Mouse (Mus musculus): ENCODE measurements at regions not wholly inside any gene's neighbourhood (a gene's known extent, or its start where the extent isn't known, plus 50 kb on each side); places are given as distances from the start of the nearest gene placed in this dataset.

DNA sequence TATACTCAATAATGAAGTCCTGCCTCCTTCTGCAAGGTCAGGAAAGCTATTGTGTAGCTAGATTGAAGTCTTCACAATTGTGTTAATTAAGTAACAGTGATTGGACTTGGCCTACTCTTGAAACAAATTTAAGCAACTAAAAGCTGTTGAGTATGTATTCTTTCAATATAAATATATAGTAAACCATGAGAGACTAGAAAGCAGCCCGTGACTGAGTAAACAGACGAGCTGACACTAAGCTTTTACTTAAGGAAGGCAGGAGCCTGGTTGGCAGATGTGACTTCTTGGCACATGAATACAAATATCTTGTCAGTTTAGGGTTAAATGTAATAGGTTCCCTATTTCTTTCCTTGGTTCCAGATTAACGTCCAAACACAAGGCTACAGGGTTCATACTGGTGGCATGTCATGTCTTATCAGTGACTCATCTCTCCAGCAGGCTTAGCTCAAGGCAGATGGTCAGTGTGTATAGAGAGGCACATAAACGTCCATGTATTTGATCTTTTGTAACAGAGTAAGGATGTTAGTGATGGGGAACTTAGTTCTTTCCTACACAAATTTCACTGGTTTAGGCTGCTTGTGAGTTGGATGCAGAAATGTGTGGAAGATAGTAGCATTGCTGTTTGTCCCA, 184.7 kb downstream of the Etaa1 start:
- no peak overlapping the region for H3K4me2 ChIP-seq
- H3K4me3 ChIP-seq (ENCODE audit: low read depth, low read length) = no peak overlapping the region
- H3K27me3 ChIP-seq (ENCODE audit: control insufficient read depth, insufficient read depth, low read length) = no peaks in the 10 kb centered on the region
- H3K9ac ChIP-seq (ENCODE audit: low read depth, low read length) = no peak overlapping the region
- H3K9me3 ChIP-seq (replicated peaks; ENCODE audit: control insufficient read depth, low read length) = no peaks in the 10 kb centered on the region
- no peak for ATAC-seq (replicated peaks; ENCODE audit: insufficient number of reproducible peaks, low FRiP score, low TSS enrichment)
- WGBS (ENCODE audit: insufficient replicate concordance) = 47% methylated on average over 4 of the region's 4 CpGs
- peaks cover 5% of the 10 kb centered on the region; the same call in 1 of the 2 replicates for H3K4me1 ChIP-seq (ENCODE audit: control insufficient read depth, insufficient read depth, low read length)
- no peaks in the 10 kb centered on the region for H3K36me3 ChIP-seq (ENCODE audit: control insufficient read depth, insufficient read depth, low read length)
- H3K27ac ChIP-seq (ENCODE audit: low read depth, low read length) = no peak overlapping the region

DNA sequence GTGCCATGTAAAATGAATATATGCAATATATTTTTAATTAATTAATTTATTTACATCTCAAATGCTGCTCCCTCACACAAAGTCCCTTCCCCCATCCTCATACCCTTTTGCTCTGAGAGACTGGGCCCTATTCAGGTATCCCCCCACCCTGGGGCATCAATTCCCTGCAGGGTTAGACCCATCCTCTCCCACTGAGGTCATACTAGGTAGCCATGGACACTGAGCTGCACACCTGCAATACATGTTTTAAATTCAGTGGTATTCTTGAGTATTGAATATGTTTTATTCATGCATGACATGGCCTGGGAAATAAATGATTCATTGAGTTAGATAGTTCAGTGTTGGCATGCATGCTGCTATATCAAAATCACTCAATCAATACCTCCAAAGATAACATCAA, 156.0 kb downstream of the Etaa1 start:
- no peak for ATAC-seq (replicated peaks; ENCODE audit: insufficient number of reproducible peaks, low FRiP score, low TSS enrichment)
- H3K36me3 ChIP-seq (ENCODE audit: control insufficient read depth, insufficient read depth, low read length) = no peaks in the 10 kb centered on the region
- no peak overlapping the region for H3K9ac ChIP-seq (ENCODE audit: low read depth, low read length)
- no peaks in the 10 kb centered on the region for H3K9me3 ChIP-seq (replicated peaks; ENCODE audit: control insufficient read depth, low read length)
- no peak overlapping the region for H3K27ac ChIP-seq (ENCODE audit: low read depth, low read length)
- H3K4me3 ChIP-seq (ENCODE audit: low read depth, low read length) = no peak overlapping the region
- no peaks in the 10 kb centered on the region for H3K27me3 ChIP-seq (ENCODE audit: control insufficient read depth, insufficient read depth, low read length)
- no peak overlapping the region for H3K4me2 ChIP-seq
- H3K4me1 ChIP-seq (ENCODE audit: control insufficient read depth, insufficient read depth, low read length) = no peaks in the 10 kb centered on the region

DNA sequence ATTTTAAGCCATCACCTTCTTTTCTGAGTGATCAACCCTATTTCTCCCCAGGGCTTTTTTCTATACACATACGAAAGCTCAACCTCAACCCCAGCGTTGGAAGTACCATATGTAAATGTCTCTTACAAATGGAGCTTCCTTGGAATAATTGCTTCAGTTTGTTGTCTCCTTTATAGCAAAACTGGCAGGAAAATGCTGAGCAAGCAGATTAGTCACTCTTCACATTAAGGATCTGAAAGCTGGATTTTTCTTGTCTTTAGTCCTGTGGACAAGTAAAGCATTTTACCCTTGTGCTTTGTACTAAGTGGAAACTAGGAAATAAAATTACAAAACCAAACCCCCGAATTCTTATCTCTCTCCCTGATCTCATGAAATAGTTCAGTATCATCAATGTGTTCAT, 145.8 kb downstream of the Etaa1 start:
- 82% methylated on average over 3 of the region's 3 CpGs for WGBS (ENCODE audit: insufficient replicate concordance)
- H3K27ac ChIP-seq (ENCODE audit: low read depth, low read length) = no peak overlapping the region
- no peak overlapping the region for H3K4me2 ChIP-seq

DNA sequence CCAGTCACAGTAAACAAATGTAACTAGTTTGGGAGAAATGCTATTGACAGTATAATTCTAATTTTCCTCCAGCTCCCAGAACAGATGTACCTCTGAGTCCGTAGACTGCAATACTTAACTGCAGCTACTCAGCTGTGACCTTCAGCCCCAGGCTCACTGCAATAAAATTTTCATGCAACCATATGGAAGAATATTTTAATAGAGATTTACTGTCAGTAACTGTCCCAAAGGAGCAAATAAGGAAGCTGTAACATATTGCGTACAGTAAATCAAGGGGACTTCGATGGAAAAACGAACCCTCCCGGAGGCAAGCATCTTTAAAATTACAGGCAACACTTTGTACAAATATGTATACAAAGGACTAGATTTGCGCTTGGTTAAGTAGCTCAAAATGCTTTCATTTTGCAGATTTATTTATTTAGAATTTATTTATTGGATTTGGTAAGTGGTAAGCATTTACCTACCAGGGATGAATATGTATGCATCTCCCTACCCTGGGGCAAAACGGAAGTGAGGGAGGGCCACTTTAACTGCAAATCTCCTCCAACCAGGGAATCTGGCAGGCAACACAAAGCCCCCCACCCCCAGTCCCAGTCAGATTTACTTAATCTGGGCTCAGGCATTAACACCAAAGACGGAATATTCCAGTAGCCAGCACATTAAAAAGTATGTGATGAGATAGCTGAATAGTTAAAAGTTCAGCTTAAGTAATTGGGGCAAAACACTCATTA, 141.7 kb downstream of the Etaa1 start:
- no peak for ATAC-seq (replicated peaks; ENCODE audit: insufficient number of reproducible peaks, low FRiP score, low TSS enrichment)
- no peaks in the 10 kb centered on the region for H3K27me3 ChIP-seq (ENCODE audit: control insufficient read depth, insufficient read depth, low read length)
- 78% methylated on average over 8 of the region's 8 CpGs for WGBS (ENCODE audit: insufficient replicate concordance)
- no peaks in the 10 kb centered on the region for H3K4me1 ChIP-seq (ENCODE audit: control insufficient read depth, insufficient read depth, low read length)
- H3K36me3 ChIP-seq (ENCODE audit: control insufficient read depth, insufficient read depth, low read length) = no peaks in the 10 kb centered on the region
- H3K27ac ChIP-seq (ENCODE audit: low read depth, low read length) = no peak overlapping the region
- H3K9ac ChIP-seq (ENCODE audit: low read depth, low read length) = no peak overlapping the region
- H3K4me2 ChIP-seq = no peak overlapping the region
- no peaks in the 10 kb centered on the region for H3K9me3 ChIP-seq (replicated peaks; ENCODE audit: control insufficient read depth, low read length)
- no peak overlapping the region for H3K4me3 ChIP-seq (ENCODE audit: low read depth, low read length)

More for the DNA sequence above, 145.8 kb downstream of the Etaa1 start:
- Histone ChIP-seq H3K9me3 (replicated peaks; ENCODE audit: control insufficient read depth, low read length) (no peaks in the 10 kb centered on the region), H3K9ac (ENCODE audit: low read depth, low read length) (no peak overlapping the region), H3K27me3 (ENCODE audit: control insufficient read depth, insufficient read depth, low read length) (no peaks in the 10 kb centered on the region), H3K36me3 (ENCODE audit: control insufficient read depth, insufficient read depth, low read length) (no peaks in the 10 kb centered on the region), H3K4me1 (ENCODE audit: control insufficient read depth, insufficient read depth, low read length) (no peaks in the 10 kb centered on the region), H3K4me3 (ENCODE audit: low read depth, low read length) (no peak overlapping the region)
- ATAC-seq (replicated peaks; ENCODE audit: insufficient number of reproducible peaks, low FRiP score, low TSS enrichment) = no peak

DNA sequence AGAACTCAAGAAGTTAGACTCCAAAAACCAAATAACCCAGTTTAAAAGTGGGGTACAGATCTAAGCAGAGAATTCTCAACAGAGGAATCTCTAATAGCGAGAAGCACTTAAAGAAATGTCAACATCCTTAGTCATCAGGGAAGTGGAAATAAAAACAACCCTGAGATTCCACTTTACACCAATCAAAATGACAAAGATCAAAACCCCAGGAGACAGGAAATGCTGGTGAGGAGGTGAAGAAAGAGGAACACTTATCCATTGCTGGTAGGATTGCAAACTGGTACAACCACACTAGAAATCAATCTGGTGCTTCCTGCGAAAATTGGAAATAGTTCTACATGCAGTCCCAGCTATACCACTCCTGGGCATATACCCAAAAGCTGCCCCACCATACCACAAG, 111.0 kb downstream of the Etaa1 start:
- no peaks in the 10 kb centered on the region for H3K9me3 ChIP-seq (replicated peaks; ENCODE audit: control insufficient read depth, low read length)
- no peaks in the 10 kb centered on the region for H3K4me1 ChIP-seq (ENCODE audit: control insufficient read depth, insufficient read depth, low read length)
- ATAC-seq (replicated peaks; ENCODE audit: insufficient number of reproducible peaks, low FRiP score, low TSS enrichment) = no peak
- H3K4me2 ChIP-seq = no peak overlapping the region
- H3K27ac ChIP-seq (ENCODE audit: low read depth, low read length) = no peak overlapping the region
- no peak overlapping the region for H3K4me3 ChIP-seq (ENCODE audit: low read depth, low read length)
- H3K36me3 ChIP-seq (ENCODE audit: control insufficient read depth, insufficient read depth, low read length) = no peaks in the 10 kb centered on the region
- H3K27me3 ChIP-seq (ENCODE audit: control insufficient read depth, insufficient read depth, low read length) = no peaks in the 10 kb centered on the region
- 45% methylated on average over 2 of the region's 2 CpGs for WGBS (ENCODE audit: insufficient replicate concordance)
- H3K9ac ChIP-seq (ENCODE audit: low read depth, low read length) = no peak overlapping the region

DNA sequence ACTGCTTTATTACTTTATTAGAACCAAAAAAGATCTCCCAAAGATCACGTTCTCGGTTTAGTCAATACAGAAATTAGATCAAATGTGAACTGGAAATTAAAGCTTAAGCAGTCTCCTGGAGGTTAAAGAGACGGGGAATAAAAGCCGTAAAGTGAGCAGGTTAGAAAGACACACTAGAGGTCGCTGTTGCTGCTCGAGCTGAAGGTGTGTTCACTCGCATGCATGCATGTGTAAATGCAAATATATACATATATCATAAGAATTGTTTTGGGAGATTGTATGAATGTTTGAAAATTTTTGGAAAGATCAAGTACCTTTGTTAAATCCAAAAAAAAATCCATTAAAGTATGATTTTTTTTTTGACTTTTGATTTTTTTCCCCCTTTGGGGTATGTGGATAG, 101.3 kb downstream of the Etaa1 start:
- H3K4me3 ChIP-seq (ENCODE audit: low read depth, low read length) = no peak overlapping the region
- WGBS (ENCODE audit: insufficient replicate concordance) = 52% methylated on average over 7 of the region's 7 CpGs
- no peak for ATAC-seq (replicated peaks; ENCODE audit: insufficient number of reproducible peaks, low FRiP score, low TSS enrichment)

DNA sequence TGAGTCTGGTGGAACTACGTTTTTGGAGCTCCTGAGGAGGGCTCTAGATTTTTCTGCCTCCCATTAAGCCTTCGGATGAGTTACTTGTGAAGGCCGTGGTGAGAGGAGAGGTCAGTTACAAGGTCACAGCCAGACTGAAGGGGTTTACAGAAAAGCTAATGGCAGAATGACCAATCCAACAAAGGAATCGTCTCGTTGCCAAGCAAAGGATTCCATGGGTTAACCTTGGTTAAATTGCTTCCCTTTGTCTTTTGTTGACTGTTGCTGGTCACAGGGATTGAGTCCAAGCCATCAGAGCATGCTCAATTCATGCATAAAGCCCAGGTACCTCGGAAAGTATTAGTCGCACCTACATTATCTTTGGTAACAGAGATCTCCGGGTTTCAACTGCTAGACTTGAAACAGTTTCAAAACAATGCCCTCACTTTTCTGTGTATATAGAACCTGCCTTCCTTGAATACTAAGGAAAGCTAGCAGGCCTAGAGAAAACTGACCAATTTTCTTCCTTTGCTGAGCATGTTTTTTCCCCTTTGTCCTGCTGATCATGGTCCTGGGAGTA, 100.3 kb downstream of the Etaa1 start:
- no peak overlapping the region for H3K4me2 ChIP-seq
- H3K4me3 ChIP-seq (ENCODE audit: low read depth, low read length) = no peak overlapping the region

More for the DNA sequence above, 101.3 kb downstream of the Etaa1 start:
- H3K27me3 ChIP-seq (ENCODE audit: control insufficient read depth, insufficient read depth, low read length) = no peaks in the 10 kb centered on the region
- no peak overlapping the region for H3K4me2 ChIP-seq
- no peaks in the 10 kb centered on the region for H3K9me3 ChIP-seq (replicated peaks; ENCODE audit: control insufficient read depth, low read length)
- H3K36me3 ChIP-seq (ENCODE audit: control insufficient read depth, insufficient read depth, low read length) = no peaks in the 10 kb centered on the region
- no peak overlapping the region for H3K27ac ChIP-seq (ENCODE audit: low read depth, low read length)
- no peak overlapping the region for H3K9ac ChIP-seq (ENCODE audit: low read depth, low read length)
- no peaks in the 10 kb centered on the region for H3K4me1 ChIP-seq (ENCODE audit: control insufficient read depth, insufficient read depth, low read length)

DNA sequence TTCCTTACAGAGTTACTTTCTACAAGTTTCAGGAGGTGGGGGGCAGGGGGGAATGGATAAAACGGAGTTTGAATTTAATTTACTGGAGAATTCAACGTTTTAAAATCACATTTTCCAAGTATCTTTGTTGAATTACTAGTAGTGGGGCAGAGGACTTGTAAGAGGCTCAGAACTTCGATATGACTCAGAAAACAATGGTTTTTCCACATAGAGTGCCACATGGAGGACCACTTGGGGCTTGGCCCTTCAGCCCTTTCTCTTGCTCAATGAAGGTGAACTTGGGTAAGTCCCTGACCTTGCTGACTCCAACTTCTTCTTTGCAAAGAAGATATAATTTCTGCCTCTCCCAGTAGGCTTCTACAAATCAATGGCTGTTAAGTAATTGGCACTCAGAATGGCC, 99.8 kb downstream of the Etaa1 start:
- no peak overlapping the region for H3K9ac ChIP-seq (ENCODE audit: low read depth, low read length)
- no peaks in the 10 kb centered on the region for H3K36me3 ChIP-seq (ENCODE audit: control insufficient read depth, insufficient read depth, low read length)
- WGBS (ENCODE audit: insufficient replicate concordance) = 54% methylated on average over 3 of the region's 3 CpGs
- H3K4me1 ChIP-seq (ENCODE audit: control insufficient read depth, insufficient read depth, low read length) = no peaks in the 10 kb centered on the region
- no peak overlapping the region for H3K4me3 ChIP-seq (ENCODE audit: low read depth, low read length)
- H3K27me3 ChIP-seq (ENCODE audit: control insufficient read depth, insufficient read depth, low read length) = no peaks in the 10 kb centered on the region
- ATAC-seq (replicated peaks; ENCODE audit: insufficient number of reproducible peaks, low FRiP score, low TSS enrichment) = no peak
- H3K4me2 ChIP-seq = no peak overlapping the region
- H3K9me3 ChIP-seq (replicated peaks; ENCODE audit: control insufficient read depth, low read length) = no peaks in the 10 kb centered on the region
- no peak overlapping the region for H3K27ac ChIP-seq (ENCODE audit: low read depth, low read length)

More for the DNA sequence above, 100.3 kb downstream of the Etaa1 start:
- H3K27ac ChIP-seq (ENCODE audit: low read depth, low read length) = no peak overlapping the region
- ATAC-seq (replicated peaks; ENCODE audit: insufficient number of reproducible peaks, low FRiP score, low TSS enrichment) = no peak
- WGBS (ENCODE audit: insufficient replicate concordance) = 70% methylated on average over 8 of the region's 8 CpGs
- no peaks in the 10 kb centered on the region for H3K36me3 ChIP-seq (ENCODE audit: control insufficient read depth, insufficient read depth, low read length)
- H3K9me3 ChIP-seq (replicated peaks; ENCODE audit: control insufficient read depth, low read length) = no peaks in the 10 kb centered on the region
- no peak overlapping the region for H3K9ac ChIP-seq (ENCODE audit: low read depth, low read length)
- H3K27me3 ChIP-seq (ENCODE audit: control insufficient read depth, insufficient read depth, low read length) = no peaks in the 10 kb centered on the region
- no peaks in the 10 kb centered on the region for H3K4me1 ChIP-seq (ENCODE audit: control insufficient read depth, insufficient read depth, low read length)

Measured in heart, embryonic 11.5 days (tissue).